Mouse (Mus musculus) G1E (cell line): Measurements from ENCODE around the gene Apoc2.

Experiments
- CTCF ChIP-seq: IDR thresholded peaks from 2 replicates; pipeline ENCODE4 v1.5.1; 2012; ENCODE audit warnings: low read depth, low read length, inconsistent platforms, mixed read lengths
- GATA1 ChIP-seq: IDR thresholded peaks from 2 replicates; pipeline ENCODE4 v1.6.1; 2012; ENCODE audit warnings: borderline replicate concordance, low read length, inconsistent platforms, mixed read lengths
- GATA2 ChIP-seq: IDR thresholded peaks from 2 replicates; pipeline ENCODE4 v1.6.1; 2012; ENCODE audit warnings: low read depth, low read length, inconsistent platforms, borderline replicate concordance
- POLR2AphosphoS5 ChIP-seq: IDR thresholded peaks from 2 replicates; pipeline ENCODE4 v1.6.1; 2012; ENCODE audit warnings: low read depth, low read length, inconsistent platforms; ENCODE audit not compliant: insufficient replicate concordance
- TAL1 ChIP-seq: conservative IDR thresholded peaks from 2 replicates; pipeline ENCODE4 v1.6.1; 2012; ENCODE audit warnings: low read depth, low read length, inconsistent platforms, mixed read lengths

DNA sequence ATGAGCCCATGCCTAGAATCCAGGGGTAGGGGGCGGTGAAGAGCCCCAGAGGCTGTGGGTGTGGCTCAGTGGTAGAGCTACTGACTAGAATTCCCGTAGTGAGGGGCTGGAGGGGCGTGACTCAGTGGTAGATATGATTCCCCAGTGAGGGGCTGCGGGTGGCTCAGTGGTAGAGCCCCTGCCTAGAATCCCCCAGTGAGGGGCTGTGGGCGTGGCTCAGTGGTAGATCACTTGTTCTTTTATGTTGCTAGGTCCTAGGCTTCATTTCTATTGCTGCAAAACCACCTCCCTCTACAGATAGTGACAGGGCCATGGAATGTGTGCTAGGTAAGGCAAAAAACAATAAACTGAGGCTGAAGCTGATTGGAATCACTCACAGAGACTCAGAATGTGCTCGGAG, 18.1 kb upstream of the Apoc2 start:
- TF ChIP-seq CTCF, result no peak
- no peak for TF ChIP-seq GATA1
- TF ChIP-seq TAL1, result no peak
- no peak for TF ChIP-seq POLR2AphosphoS5
- no peak for TF ChIP-seq GATA2
